Mouse (Mus musculus): ENCODE results near the gene Mfsd4b5. TPM values are rescaled to one million over a fixed set of nuclear protein-coding genes. Genes with fewer than 3 reads are reported as not detected.

Mfsd4b5 gene
- polyA plus RNA-seq, 1 experiment from 2014 or later, result 0.16 TPM

- WGBS, result 67% methylated on average over 13 of the region's 13 CpGs
- no peaks in the 10 kb centered on the region for H3K9me3 ChIP-seq (ENCODE audit: control insufficient read depth, low read length)
- no peak overlapping the region for H3K4me2 ChIP-seq (ENCODE audit: low read depth, low read length)
- no peak for ATAC-seq (ENCODE audit: low read depth)
- H3K4me3 ChIP-seq (ENCODE audit: low read depth, low read length), result no peak overlapping the region
- H3K27ac ChIP-seq (ENCODE audit: low read depth, low read length), result no peak overlapping the region
- no peaks in the 10 kb centered on the region for H3K36me3 ChIP-seq (ENCODE audit: control insufficient read depth, insufficient read depth, low read length)
- no peaks in the 10 kb centered on the region for H3K27me3 ChIP-seq (ENCODE audit: control insufficient read depth, insufficient read depth, low read length)
- no peak overlapping the region for H3K9ac ChIP-seq (replicated peaks; ENCODE audit: low read depth, low read length)
- H3K4me1 ChIP-seq (ENCODE audit: control insufficient read depth, insufficient read depth, low read length), result no peaks in the 10 kb centered on the region
These were observed 77.5 kb downstream of the Mfsd4b5 start for GRCm38 (mm10) chr10:39908768-39909441.

Other genes starting within 250 kb of the Mfsd4b5 start
- gene Mfsd4b4, start 87.4 kb downstream of the Mfsd4b5 start, polyA plus RNA-seq (2014; fragmentation: Nextera tagmentation; extraction: Ambion mirVana), result 3.6 and 5.6 TPM in 2 replicates
- gene Mfsd4b2, start 59.7 kb downstream of the Mfsd4b5 start, polyA plus RNA-seq (2014; fragmentation: Nextera tagmentation; extraction: Ambion mirVana), result not detected in 2 replicates
- 0.15 TPM in 1 of 2 replicates, not detected in the other for gene Mfsd4b3, start 26.5 kb downstream of the Mfsd4b5 start, polyA plus RNA-seq (2014; fragmentation: Nextera tagmentation; extraction: Ambion mirVana)
- 0.63 TPM in 1 of 2 replicates, not detected in the other for gene Mfsd4b1, start 38.6 kb upstream of the Mfsd4b5 start, polyA plus RNA-seq (2014; fragmentation: Nextera tagmentation; extraction: Ambion mirVana)
- 1.9 and 2.9 TPM in 2 replicates for gene Slc16a10, start 155.6 kb upstream of the Mfsd4b5 start, polyA plus RNA-seq (2014; fragmentation: Nextera tagmentation; extraction: Ambion mirVana)